Mouse (Mus musculus): ENCODE data around the gene Hpgd. TPM values are rescaled to one million over a fixed set of nuclear protein-coding genes. Genes with fewer than 3 reads are reported as not detected.

The Hpgd gene
- polyA plus RNA-seq, 1 experiment from 2014 or later, result 19.0 TPM

DNA sequence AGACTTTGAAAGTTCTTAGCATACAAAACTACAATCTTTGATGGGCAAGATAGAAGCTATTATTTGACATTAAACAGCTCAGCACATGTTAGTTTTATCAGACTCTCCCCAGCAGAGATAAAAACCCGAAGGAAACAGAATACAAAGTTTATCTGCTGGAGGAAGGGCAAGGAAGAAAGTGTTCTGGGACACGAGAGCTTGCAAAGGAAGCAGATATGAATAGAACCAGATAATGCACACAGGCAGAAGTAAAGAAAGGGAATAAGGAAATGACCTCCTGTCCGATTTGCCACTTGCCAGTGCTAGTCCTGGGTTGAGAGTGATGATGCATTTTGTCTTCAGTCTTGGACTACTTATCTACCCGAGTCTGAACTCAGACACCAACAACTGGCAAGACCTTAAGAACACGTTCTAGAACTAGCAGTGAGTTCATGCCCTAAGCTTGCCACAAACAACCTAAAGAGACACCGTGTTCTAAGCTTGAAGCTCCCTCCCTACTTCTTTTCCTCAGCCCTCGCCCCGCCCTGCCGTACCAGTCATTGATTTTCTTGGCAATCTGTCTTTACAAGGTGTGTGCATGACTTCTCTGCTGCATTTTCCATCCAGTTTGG lies 41.1 kb downstream of the Hpgd start:
- Histone ChIP-seq H3K9ac (no peak overlapping the region), H3K4me3 (no peak overlapping the region), H3K4me1 (no peaks in the 10 kb centered on the region), H3K27ac (no peak overlapping the region), H3K27me3 (replicated peaks) (no peaks in the 10 kb centered on the region), H3K36me3 (no peaks in the 10 kb centered on the region), H3K4me2 (no peak overlapping the region), H3K9me3 (replicated peaks) (no peaks in the 10 kb centered on the region)
- 35% methylated on average over 9 of the region's 9 CpGs for WGBS (ENCODE audit: insufficient replicate concordance)
- no peak for ATAC-seq

DNA sequence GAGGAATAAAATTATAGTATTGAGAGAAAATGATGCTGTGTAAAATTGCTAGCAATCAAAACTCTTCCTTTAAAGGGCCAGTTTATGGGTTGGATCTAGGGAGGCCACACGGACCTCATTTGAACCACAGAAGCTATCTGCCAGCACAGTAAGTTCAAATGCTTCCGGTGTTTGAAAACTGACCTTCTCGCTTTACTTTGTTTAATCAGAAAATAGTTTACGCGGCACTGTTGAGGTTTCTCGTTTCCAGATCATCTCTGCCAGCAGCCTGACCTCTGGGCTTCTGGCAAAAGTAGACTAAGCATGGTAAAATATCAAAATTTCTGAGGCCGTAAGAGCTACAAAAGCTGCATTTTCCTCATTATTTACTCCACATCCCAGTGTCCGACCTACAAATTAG lies 42.4 kb downstream of the Hpgd start:
- no peak overlapping the region for H3K27ac ChIP-seq
- no peaks in the 10 kb centered on the region for H3K4me1 ChIP-seq
- 50% methylated on average over 8 of the region's 8 CpGs for WGBS (ENCODE audit: insufficient replicate concordance)
- no peak overlapping the region for H3K4me2 ChIP-seq
- H3K9ac ChIP-seq, result no peak overlapping the region
- ATAC-seq, result no peak
- H3K4me3 ChIP-seq, result no peak overlapping the region
- no peaks in the 10 kb centered on the region for H3K9me3 ChIP-seq (replicated peaks)
- no peaks in the 10 kb centered on the region for H3K27me3 ChIP-seq (replicated peaks)
- no peaks in the 10 kb centered on the region for H3K36me3 ChIP-seq

DNA sequence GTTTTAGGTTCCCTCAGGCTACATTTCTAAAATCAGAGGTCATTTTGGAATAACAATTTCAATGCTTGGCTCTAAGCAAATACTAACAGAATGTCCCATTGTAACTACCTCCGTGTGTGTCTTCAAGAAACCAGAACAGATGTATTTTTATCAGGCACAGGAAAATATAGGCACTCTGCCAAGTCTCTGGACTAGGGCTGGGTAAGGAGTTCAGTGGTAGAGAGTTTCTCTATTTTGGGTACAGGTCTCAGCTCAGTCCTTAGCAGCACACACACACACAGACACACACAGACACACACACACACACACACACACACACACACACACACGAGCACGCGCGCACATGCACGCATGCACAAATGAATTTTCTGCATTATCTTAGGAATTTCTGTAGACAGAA lies 49.1 kb downstream of the Hpgd start:
- ATAC-seq, result no peak
- 84% methylated on average over 6 of the region's 6 CpGs for WGBS (ENCODE audit: insufficient replicate concordance)
- Histone ChIP-seq H3K27me3 (replicated peaks) (no peaks in the 10 kb centered on the region), H3K9me3 (replicated peaks) (no peaks in the 10 kb centered on the region), H3K4me3 (no peak overlapping the region), H3K4me2 (no peak overlapping the region), H3K9ac (no peak overlapping the region), H3K36me3 (no peaks in the 10 kb centered on the region), H3K27ac (no peak overlapping the region), H3K4me1 (no peaks in the 10 kb centered on the region)

DNA sequence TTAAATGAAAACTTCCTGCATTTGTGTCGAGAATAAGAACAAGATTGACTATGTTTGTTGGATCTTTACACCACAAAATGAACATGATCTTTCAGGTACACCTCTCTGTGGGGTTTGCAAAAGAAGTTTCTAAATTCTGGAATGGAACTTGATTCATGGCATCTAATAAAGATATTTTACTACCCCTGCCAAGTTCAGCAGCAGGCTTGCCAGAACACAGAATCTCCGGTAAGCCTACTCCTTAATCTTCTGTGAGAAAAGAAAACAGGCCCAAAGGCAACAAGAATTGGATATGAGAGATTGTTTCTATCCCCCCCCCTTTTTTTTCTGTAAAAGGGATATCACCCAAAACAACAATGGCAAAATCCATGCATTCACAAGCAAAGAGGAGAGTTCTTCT lies 49.6 kb downstream of the Hpgd start:
- H3K9me3 ChIP-seq (replicated peaks), result no peaks in the 10 kb centered on the region
- no peaks in the 10 kb centered on the region for H3K4me1 ChIP-seq
- H3K36me3 ChIP-seq, result no peaks in the 10 kb centered on the region
- 68% methylated on average over 2 of the region's 2 CpGs for WGBS (ENCODE audit: insufficient replicate concordance)
- no peak overlapping the region for H3K4me3 ChIP-seq
- no peak overlapping the region for H3K4me2 ChIP-seq
- no peaks in the 10 kb centered on the region for H3K27me3 ChIP-seq (replicated peaks)
- H3K27ac ChIP-seq, result no peak overlapping the region
- no peak for ATAC-seq
- no peak overlapping the region for H3K9ac ChIP-seq

DNA sequence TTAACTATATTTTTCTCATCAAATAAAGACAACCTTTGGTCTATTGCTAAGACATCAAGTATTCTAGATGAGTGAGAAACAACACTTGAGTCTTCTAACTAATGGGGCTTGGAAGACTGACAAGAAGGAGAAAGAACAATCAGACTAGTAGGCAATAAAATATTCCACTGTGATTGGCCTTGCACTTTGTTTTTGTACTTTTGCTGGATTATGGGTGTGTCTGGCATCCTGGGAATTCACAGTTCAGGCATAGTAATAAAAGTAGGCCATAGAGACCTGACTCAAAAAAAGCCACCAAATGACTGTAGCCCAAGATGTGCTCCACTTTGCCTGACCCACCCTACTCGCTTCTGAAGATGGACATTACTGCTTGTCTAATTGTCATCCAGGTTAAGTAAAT lies 50.0 kb downstream of the Hpgd start:
- no peaks in the 10 kb centered on the region for H3K27me3 ChIP-seq (replicated peaks)
- H3K4me1 ChIP-seq, result no peaks in the 10 kb centered on the region
- H3K4me3 ChIP-seq, result no peak overlapping the region
- no peak overlapping the region for H3K9ac ChIP-seq
- H3K27ac ChIP-seq, result no peak overlapping the region
- WGBS (ENCODE audit: insufficient replicate concordance), result 47% methylated on average over 1 of the region's 1 CpGs
- H3K9me3 ChIP-seq (replicated peaks), result no peaks in the 10 kb centered on the region
- no peak overlapping the region for H3K4me2 ChIP-seq
- no peak for ATAC-seq
- H3K36me3 ChIP-seq, result no peaks in the 10 kb centered on the region

DNA sequence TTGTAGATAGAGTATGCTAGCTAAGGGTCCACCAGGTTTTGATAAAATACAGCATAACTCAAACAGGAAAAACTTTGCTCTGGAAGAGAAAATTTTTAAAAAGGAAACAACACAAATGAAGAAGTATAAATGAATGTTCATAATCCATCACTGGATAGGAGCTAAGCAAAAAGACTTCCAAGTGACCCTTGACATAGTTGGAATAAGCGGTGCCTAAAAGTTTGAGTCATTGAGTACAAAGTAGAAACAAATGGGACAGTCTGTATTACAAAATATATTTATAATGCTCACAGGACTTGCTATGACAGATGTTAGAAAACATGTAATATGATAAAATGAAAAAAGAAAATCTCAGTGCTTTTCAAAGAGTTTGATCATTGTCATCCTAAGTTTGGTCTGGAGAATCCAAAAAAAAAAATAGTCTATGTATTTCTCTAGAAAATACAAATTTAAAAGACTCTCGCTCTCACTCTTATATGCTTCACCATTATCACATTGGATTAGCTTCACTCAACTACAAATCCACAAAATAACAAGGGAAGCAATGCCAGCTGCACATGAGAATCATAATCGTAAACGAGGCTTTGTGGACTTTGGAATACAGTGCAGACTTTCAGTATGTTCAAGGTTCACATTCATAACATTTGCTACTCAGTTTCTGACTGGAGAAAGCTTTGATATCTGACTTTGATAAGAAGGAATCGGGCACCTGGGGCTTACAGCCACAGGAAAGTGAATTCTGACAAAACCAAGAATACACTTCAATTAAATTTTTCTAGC lies 51.4 kb downstream of the Hpgd start:
- no peak overlapping the region for H3K4me2 ChIP-seq
- no peak for ATAC-seq
- H3K27me3 ChIP-seq (replicated peaks), result no peaks in the 10 kb centered on the region
- no peak overlapping the region for H3K27ac ChIP-seq
- H3K9ac ChIP-seq, result no peak overlapping the region
- H3K36me3 ChIP-seq, result no peaks in the 10 kb centered on the region
- WGBS (ENCODE audit: insufficient replicate concordance), result 71% methylated on average over 5 of the region's 5 CpGs
- no peaks in the 10 kb centered on the region for H3K4me1 ChIP-seq
- H3K4me3 ChIP-seq, result no peak overlapping the region
- no peaks in the 10 kb centered on the region for H3K9me3 ChIP-seq (replicated peaks)

DNA sequence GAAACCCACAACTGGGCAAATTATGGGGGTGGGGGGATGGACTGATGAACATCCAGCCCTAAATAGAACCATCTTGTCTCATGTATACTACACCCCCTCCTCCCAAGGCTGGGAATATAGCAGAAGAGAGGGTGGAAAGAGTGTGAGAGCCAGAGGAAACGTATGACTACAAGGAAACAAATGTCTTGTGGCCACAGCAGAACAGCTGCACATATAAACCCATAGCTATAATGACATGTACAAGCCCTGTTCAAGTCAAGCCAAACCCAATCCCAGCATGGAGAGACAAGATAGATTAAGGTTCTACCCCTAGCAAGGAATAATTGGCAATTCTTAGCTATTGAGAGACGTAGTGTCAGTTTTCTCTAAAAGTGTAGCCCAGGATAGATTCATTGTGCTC lies 68.8 kb downstream of the Hpgd start:
- H3K27ac ChIP-seq, result no peak overlapping the region
- no peak overlapping the region for H3K4me3 ChIP-seq
- H3K9ac ChIP-seq, result no peak overlapping the region
- H3K27me3 ChIP-seq (replicated peaks), result no peaks in the 10 kb centered on the region
- no peak overlapping the region for H3K4me2 ChIP-seq
- H3K4me1 ChIP-seq, result no peaks in the 10 kb centered on the region
- WGBS (ENCODE audit: insufficient replicate concordance), result 64% methylated on average over 2 of the region's 2 CpGs
- H3K9me3 ChIP-seq (replicated peaks), result no peaks in the 10 kb centered on the region
- no peaks in the 10 kb centered on the region for H3K36me3 ChIP-seq
- ATAC-seq, result no peak
